Mouse (Mus musculus) brain, embryonic 14.5 days (tissue): ENCODE measurements around the gene Zbtb43.

Source experiments
- CTCF ChIP-seq: fragments of 200-500 bp; IDR thresholded peaks from 2 replicates; pipeline ENCODE4 v1.5.1; 2012; ENCODE audit warnings: inconsistent platforms, mild to moderate bottlenecking, moderate library complexity, borderline replicate concordance; ENCODE audit not compliant: insufficient read depth, insufficient read length; ENCODE audit errors: extremely low read depth
- POLR2A ChIP-seq: fragments of 200-500 bp; IDR thresholded peaks from 2 replicates; pipeline ENCODE4 v1.6.1; 2012; ENCODE audit warnings: mild to moderate bottlenecking, inconsistent platforms, borderline replicate concordance; ENCODE audit not compliant: poor library complexity, insufficient read depth, insufficient read length, severe bottlenecking; ENCODE audit errors: extremely low read depth

- no peak for TF ChIP-seq CTCF
- TF ChIP-seq POLR2A: no peak
Observed at GRCm38 (mm10) chr2:33400541-33400940, 67.8 kb downstream of the Zbtb43 start.
